Mouse (Mus musculus) liver, adult 2 months (tissue): ENCODE data around the gene Pdha1. TPM values are rescaled to one million over a fixed set of nuclear protein-coding genes. Genes with fewer than 3 reads are reported as not detected.

Experiments used
- DNase-seq: peaks from one replicate; pipeline ENCODE4 v3.0.0-alpha.2; 2011; ENCODE audit warnings: low read depth, low spot score; ENCODE audit errors: extremely low read depth
- H3K27ac ChIP-seq: fragments of 200-500 bp; replicated peaks from 2 replicates; pipeline ENCODE4 v1.5.1; 2012; ENCODE audit warnings: low read depth, mild to moderate bottlenecking, control low read depth, inconsistent platforms, low read length; ENCODE audit not compliant: insufficient read depth
- H3K27me3 ChIP-seq: fragments of 200-500 bp; 2 replicates; pipeline ENCODE4 v1.6.1; 2012; ENCODE audit warnings: mild to moderate bottlenecking, moderate library complexity, low read length, inconsistent platforms; ENCODE audit not compliant: control insufficient read depth, insufficient read depth
- H3K36me3 ChIP-seq: fragments of 200-500 bp; 2 replicates; pipeline ENCODE4 v1.6.1; 2012; ENCODE audit warnings: low read length, inconsistent platforms; ENCODE audit not compliant: control insufficient read depth, insufficient read depth
- H3K4me1 ChIP-seq: fragments of 200-500 bp; 2 replicates; pipeline ENCODE4 v1.6.1; 2011; ENCODE audit warnings: low read length; ENCODE audit not compliant: control insufficient read depth, insufficient read depth
- H3K4me3 ChIP-seq: fragments of 200-500 bp; 2 replicates; pipeline ENCODE4 v1.5.1; 2011; ENCODE audit warnings: low read depth, mild to moderate bottlenecking, control low read depth, low read length, moderate library complexity; ENCODE audit not compliant: insufficient read depth
- H3K79me2 ChIP-seq: fragments of 200-500 bp; 2 replicates; pipeline ENCODE4 v1.6.1; 2012; ENCODE audit warnings: inconsistent platforms, mild to moderate bottlenecking, low read length, moderate library complexity; ENCODE audit not compliant: control insufficient read depth, insufficient read depth
- H3K9ac ChIP-seq: fragments of 200-500 bp; 2 replicates; pipeline ENCODE4 v1.6.1; 2012; ENCODE audit warnings: low read depth, mild to moderate bottlenecking, control low read depth, inconsistent platforms, low read length
- CTCF ChIP-seq: fragments of 200-500 bp; IDR thresholded peaks from 2 replicates; pipeline ENCODE4 v1.5.1; 2011; ENCODE audit warnings: low read depth, low read length, control low read depth
- POLR2A ChIP-seq: fragments of 200-500 bp; IDR thresholded peaks from 2 replicates; pipeline ENCODE4 v1.6.1; 2011; ENCODE audit warnings: low read length, control low read depth; ENCODE audit not compliant: insufficient read depth; ENCODE audit errors: extremely low read depth
- WGBS: fragments of 180-500 bp; shearing (Covaris S2); methylation state at CpG from one replicate; pipeline ENCODE4 v1.1.7; 2018; 5-methylcytosine and 5-hydroxymethylcytosine counted together
- polyA plus RNA-seq: library from polyadenylated mRNA; depleted of rRNA; stranded (reverse); fragments of >200 nt; gene quantifications from 2 replicates; pipeline ENCODE4 v1.2.3, GENCODE M21; 2012; rRNA removed
- total RNA-seq: library from RNA; depleted of rRNA; stranded (reverse); fragments of >200 nt; gene quantifications from 2 replicates; pipeline ENCODE4 v1.2.3, GENCODE M21; 2014; rRNA removed

The Pdha1 gene
- 95.5 and 139 TPM in 2 replicates for total RNA-seq
- 38.4 and 41.7 TPM in 2 replicates for polyA plus RNA-seq

DNA sequence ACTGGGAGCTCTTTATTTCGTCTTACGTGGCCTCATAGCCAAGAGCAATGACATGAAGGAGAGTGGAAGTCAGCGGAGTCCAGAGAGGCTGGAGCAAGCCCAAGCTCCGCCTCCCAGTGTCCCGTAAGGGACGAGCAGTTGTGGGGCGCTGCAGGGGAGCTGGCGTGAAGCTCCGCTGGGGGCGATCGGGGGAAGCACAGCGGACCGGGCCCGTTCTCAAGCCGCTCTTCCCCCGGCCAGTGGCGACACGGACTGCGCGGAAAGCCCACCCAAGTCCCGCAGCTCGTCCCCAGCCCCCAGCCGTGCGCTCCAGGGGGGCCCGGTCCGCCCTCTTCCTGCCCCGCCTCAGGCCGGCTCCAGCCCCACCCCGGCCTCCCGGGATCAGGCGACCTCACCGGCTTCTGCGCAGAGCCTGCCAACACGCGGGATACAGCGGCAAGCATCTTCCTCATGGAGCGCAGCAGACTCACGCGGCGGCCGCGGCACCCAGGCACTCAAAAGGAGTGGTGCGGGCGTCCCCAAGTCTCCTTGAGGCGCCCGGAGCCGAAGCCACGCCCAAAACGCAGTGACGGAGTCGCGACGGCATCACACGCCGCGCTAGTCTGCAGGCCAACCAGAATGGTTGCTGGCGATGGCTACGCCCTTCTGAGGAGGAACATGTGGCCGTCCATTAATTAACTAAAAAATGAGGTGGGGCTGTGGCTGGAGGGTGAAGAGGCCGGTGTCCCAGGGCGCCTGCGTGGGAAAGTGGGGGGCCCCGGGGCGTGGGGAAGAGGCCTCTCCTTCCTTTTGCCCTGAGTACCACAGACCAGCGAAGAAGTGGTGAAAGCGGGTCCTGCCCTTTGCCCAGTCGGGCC is at the start of gene Pdha1:
Gene Pdha1 (minus strand): TSS at position 553 of the 857 bp plus-strand sequence.
- Histone ChIP-seq H3K4me3 (peak within 1 kb of the TSS; percentile 99), H3K36me3 (no peaks in the 10 kb centered on the region), H3K27ac (peak within 1 kb of the TSS; percentile 99), H3K9ac (peak within 1 kb of the TSS; percentile 97), H3K79me2 (peaks cover 2% of the 10 kb centered on the region; the same call in 1 of the 2 replicates), H3K27me3 (no peaks in the 10 kb centered on the region), H3K4me1 (peaks cover 11% of the 10 kb centered on the region; the same call in 1 of the 2 replicates)
- under 1% methylated on average over 45 of the region's 67 CpGs for WGBS
- TF ChIP-seq CTCF (no peak), POLR2A (peak; percentile 31; the same call in 1 of the 2 replicates)
- peak; percentile 80 for DNase-seq

DNA sequence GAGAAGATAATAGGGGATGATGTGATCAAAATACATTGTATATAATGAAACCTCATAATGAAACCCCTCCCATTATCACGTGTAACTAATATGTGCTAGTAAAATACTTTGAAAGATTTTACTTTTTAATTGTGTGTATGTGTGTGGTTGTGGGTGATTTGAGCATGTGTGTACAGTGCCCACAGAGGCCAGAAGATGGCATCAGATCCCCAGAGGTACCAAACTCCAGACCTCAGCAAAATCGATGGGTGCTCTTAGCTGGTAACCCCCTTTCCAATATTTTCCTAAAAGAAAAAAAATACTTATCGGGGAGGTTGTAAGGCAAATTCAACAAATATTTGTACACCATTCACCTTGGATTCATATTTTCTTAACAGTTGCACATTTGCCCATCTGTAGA is 40.8 kb upstream of the Pdha1 start:
- H3K4me1 ChIP-seq, result no peaks in the 10 kb centered on the region
- H3K27ac ChIP-seq, result no peak overlapping the region
- 54% methylated on average over 3 of the region's 3 CpGs for WGBS
- no peaks in the 10 kb centered on the region for H3K27me3 ChIP-seq
- peak; percentile 1 for DNase-seq
- H3K9ac ChIP-seq, result no peak overlapping the region
- no peaks in the 10 kb centered on the region for H3K79me2 ChIP-seq
- no peak overlapping the region for H3K4me3 ChIP-seq
- TF ChIP-seq CTCF (peak; percentile 24; the same call in 1 of the 2 replicates), POLR2A (no peak)
- no peaks in the 10 kb centered on the region for H3K36me3 ChIP-seq

DNA sequence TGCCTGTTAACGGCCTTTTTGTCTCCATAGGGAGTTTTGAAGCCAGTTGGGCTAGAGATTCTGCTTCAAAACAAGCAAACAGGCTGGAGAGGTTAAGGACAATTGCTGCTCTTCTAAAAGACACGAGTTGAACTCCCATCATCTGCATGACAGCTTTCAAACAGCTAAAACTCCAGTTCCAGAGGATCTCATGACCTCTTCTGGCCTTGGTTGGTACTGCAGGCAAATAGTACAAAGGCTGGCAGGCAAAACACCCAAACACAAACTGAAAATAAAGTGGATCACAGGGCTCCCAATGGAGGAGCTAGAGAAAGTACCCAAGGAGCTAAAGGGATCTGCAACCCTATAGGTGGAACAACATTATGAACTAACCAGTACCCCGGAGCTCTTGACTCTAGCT is 31.9 kb upstream of the Pdha1 start:
- Histone ChIP-seq H3K4me3 (no peak overlapping the region), H3K4me1 (no peaks in the 10 kb centered on the region), H3K27me3 (no peaks in the 10 kb centered on the region), H3K36me3 (no peaks in the 10 kb centered on the region), H3K79me2 (no peaks in the 10 kb centered on the region), H3K27ac (no peak overlapping the region), H3K9ac (no peak overlapping the region)
- WGBS, result 8% methylated on average over 2 of the region's 3 CpGs
- DNase-seq, result peak; percentile 40
- TF ChIP-seq POLR2A (no peak), CTCF (0 out of 2 replicates have a peak, but pooled peaks have one; percentile 19)

DNA sequence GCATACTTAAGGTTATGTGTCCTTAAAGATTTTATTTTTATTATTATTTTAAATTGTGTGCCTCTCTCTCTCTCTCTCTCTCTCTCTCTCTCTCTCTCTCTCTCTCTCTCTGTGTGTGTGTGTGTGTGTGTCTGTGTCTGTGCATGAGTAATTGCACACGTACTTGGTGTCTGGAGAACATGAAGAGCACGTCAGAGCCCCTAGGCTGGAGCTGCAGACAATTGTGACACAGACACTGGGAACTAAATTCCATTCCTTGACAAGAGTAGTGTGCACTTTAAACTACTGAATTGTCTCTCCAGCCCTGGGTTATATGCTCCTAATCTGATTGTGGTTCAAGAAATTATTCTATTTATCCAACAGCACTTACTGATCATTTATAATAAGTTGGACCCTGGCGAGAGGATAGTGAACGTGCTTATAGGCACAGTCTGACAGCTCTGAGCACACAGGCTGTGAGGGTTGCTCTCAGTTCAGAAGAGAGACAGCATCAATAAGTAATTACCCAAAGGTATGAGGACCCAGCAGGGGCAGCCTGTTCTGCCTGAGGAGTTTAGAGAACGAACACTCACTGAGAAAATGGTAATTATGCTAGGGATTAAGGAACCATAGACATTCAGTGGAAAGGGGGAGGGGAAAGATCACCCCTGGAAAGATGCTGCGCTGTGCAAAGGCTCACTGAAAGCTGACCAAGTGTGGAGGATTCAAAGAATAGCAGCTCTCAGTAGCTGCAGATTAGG is 28.2 kb upstream of the Pdha1 start:
- WGBS, result 53% methylated on average over 6 of the region's 6 CpGs

DNA sequence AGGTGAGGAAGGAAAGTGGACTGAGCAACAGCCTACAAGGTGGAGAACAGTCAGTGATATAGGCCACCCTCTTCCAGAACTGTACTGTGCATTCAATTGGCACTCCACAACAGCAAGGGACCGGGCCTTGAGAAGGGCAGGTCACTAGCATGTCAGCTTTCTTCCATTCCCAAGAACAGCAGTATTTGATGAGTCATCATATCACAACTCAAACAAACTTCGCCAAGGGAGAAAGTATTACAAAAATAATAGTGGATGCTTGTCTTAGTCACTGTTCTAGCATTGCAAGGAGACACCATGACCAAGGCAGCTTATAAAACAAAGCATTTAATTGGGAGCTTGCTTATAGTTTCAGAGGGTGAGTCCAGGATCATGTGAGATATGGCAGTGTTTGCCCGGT is 26.0 kb upstream of the Pdha1 start:
- Histone ChIP-seq H3K9ac (no peak overlapping the region), H3K4me3 (no peak overlapping the region), H3K27ac (no peak overlapping the region), H3K79me2 (no peaks in the 10 kb centered on the region), H3K36me3 (no peaks in the 10 kb centered on the region), H3K4me1 (no peaks in the 10 kb centered on the region), H3K27me3 (no peaks in the 10 kb centered on the region)
- WGBS, result 92% methylated on average over 3 of the region's 3 CpGs
- no peak for DNase-seq
- no peak for TF ChIP-seq POLR2A
- no peak for TF ChIP-seq CTCF

More for the DNA sequence above, 28.2 kb upstream of the Pdha1 start:
- Histone ChIP-seq H3K36me3 (no peaks in the 10 kb centered on the region), H3K27ac (no peak overlapping the region), H3K9ac (no peak overlapping the region), H3K4me1 (no peaks in the 10 kb centered on the region), H3K4me3 (no peak overlapping the region), H3K27me3 (no peaks in the 10 kb centered on the region), H3K79me2 (no peaks in the 10 kb centered on the region)
- DNase-seq, result no peak
- no peak for TF ChIP-seq POLR2A
- no peak for TF ChIP-seq CTCF
